Mouse (Mus musculus) neural tube, embryonic 11.5 days (tissue): ENCODE data around the gene Rtkn2. TPM values are rescaled to one million over a fixed set of nuclear protein-coding genes. Genes with fewer than 3 reads are reported as not detected.

ENCODE experiments used
- ATAC-seq: fragments of 200-750 bp; cut with Nextera tagmentation; 2 replicates; pipeline ENCODE4 v1.8.0; 2017; ENCODE audit warnings: moderate number of reproducible peaks, mild to moderate bottlenecking, moderate TSS enrichment, moderate library complexity; ENCODE audit not compliant: insufficient read depth, low FRiP score, low TSS enrichment
- DNase-seq: peaks from one replicate; pipeline ENCODE4 v3.0.0-alpha.2; 2015; ENCODE audit warnings: low spot score
- H3K27ac ChIP-seq: fragments of 300-500 bp; sonication (generic); 2 replicates; pipeline ENCODE4 v1.5.1; 2014; ENCODE audit warnings: low read depth, mild to moderate bottlenecking, low read length
- H3K27me3 ChIP-seq: fragments of 300-500 bp; sonication (generic); 2 replicates; pipeline ENCODE4 v1.6.1; 2014; ENCODE audit warnings: mild to moderate bottlenecking, low read length, mixed read lengths; ENCODE audit not compliant: control insufficient read depth, insufficient read depth
- H3K36me3 ChIP-seq: fragments of 300-500 bp; sonication (generic); 2 replicates; pipeline ENCODE4 v1.6.1; 2014; ENCODE audit warnings: mild to moderate bottlenecking, low read length, moderate library complexity, mixed read lengths; ENCODE audit not compliant: control insufficient read depth, insufficient read depth
- H3K4me1 ChIP-seq: fragments of 300-500 bp; sonication (generic); 2 replicates; pipeline ENCODE4 v1.6.1; 2014; ENCODE audit warnings: low read length, mixed read lengths; ENCODE audit not compliant: control insufficient read depth, insufficient read depth
- H3K4me2 ChIP-seq: fragments of 300-500 bp; sonication (generic); 2 replicates; pipeline ENCODE4 v1.6.1; 2014; ENCODE audit warnings: low read depth, mild to moderate bottlenecking, moderate library complexity
- H3K4me3 ChIP-seq: fragments of 300-500 bp; sonication (generic); 2 replicates; pipeline ENCODE4 v1.5.1; 2014; ENCODE audit warnings: low read depth, low read length
- H3K9ac ChIP-seq: fragments of 300-500 bp; sonication (generic); 2 replicates; pipeline ENCODE4 v1.6.1; 2014; ENCODE audit warnings: mild to moderate bottlenecking, low read length
- H3K9me3 ChIP-seq: fragments of 300-500 bp; sonication (generic); 2 replicates; pipeline ENCODE4 v1.6.1; 2016; ENCODE audit warnings: low read length; ENCODE audit not compliant: control insufficient read depth
- WGBS: fragments of 180-500 bp; shearing (Covaris S2); extraction: QIAGEN DNeasy Blood & Tissue Kit; methylation state at CpG from one replicate; pipeline ENCODE4 v1.1.7; 2014; 5-methylcytosine and 5-hydroxymethylcytosine counted together
- polyA plus RNA-seq: library from polyadenylated mRNA; unstranded; fragments of >200 nt; fragmentation: Nextera tagmentation; extraction: Ambion mirVana; gene quantifications from 2 replicates; pipeline ENCODE4 v1.2.1, GENCODE M21; 2014

Rtkn2 gene
- polyA plus RNA-seq, 1 experiment from 2014 or later: 15.1 TPM

DNA sequence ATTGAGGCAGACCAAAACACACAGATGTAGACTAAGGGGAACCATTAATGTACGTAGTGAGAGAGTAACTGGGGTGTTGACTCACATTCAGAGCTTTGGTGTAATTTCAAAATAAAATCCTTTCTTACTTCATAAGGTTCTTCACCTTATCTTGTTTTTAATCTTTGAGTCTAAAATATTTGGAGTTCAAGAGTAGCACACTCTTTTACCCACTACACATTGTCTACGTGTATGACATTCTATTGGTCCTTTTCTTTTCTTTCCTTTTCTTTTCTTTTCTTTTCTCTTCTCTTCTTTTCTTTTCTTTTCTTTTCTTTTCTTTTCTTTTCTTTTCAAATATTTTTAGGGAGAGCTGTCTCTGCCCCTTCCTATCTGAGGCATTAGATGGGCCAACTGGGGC, 23.4 kb upstream of the Rtkn2 start:
- no peak for DNase-seq
- H3K4me3 ChIP-seq: no peak overlapping the region
- no peak for ATAC-seq
- no peak overlapping the region for H3K9ac ChIP-seq
- H3K27me3 ChIP-seq: no peaks in the 10 kb centered on the region
- H3K36me3 ChIP-seq: no peaks in the 10 kb centered on the region
- H3K4me2 ChIP-seq: no peak overlapping the region
- no peak overlapping the region for H3K27ac ChIP-seq
- no peaks in the 10 kb centered on the region for H3K9me3 ChIP-seq
- H3K4me1 ChIP-seq: no peaks in the 10 kb centered on the region
- WGBS: 89% methylated on average over 2 of the region's 2 CpGs

GRCm38 (mm10) chr10:67959982-67960381, 19.4 kb upstream of the Rtkn2 start:
- no peak overlapping the region for H3K9ac ChIP-seq
- no peak overlapping the region for H3K4me3 ChIP-seq
- no peaks in the 10 kb centered on the region for H3K27me3 ChIP-seq
- no peak for DNase-seq
- no peak for ATAC-seq
- no peaks in the 10 kb centered on the region for H3K36me3 ChIP-seq
- no peak overlapping the region for H3K4me2 ChIP-seq
- no peak overlapping the region for H3K27ac ChIP-seq
- no peaks in the 10 kb centered on the region for H3K4me1 ChIP-seq
- H3K9me3 ChIP-seq: no peaks in the 10 kb centered on the region
- WGBS: 64% methylated on average over 3 of the region's 3 CpGs

- 38% methylated on average over 10 of the region's 10 CpGs for WGBS
- Histone ChIP-seq H3K27ac (no peak overlapping the region), H3K36me3 (no peaks in the 10 kb centered on the region), H3K27me3 (no peaks in the 10 kb centered on the region), H3K4me2 (peak overlapping the region; percentile 22; the same call in 1 of the 2 replicates), H3K9me3 (no peaks in the 10 kb centered on the region), H3K4me1 (0 out of 2 replicates have a peak, but pooled peaks cover 2% of the 10 kb centered on the region), H3K9ac (no peak overlapping the region), H3K4me3 (no peak overlapping the region)
- ATAC-seq: no peak
- DNase-seq: peak; percentile 42
These were observed 16.9 kb upstream of the Rtkn2 start for GRCm38 (mm10) chr10:67962496-67962895.

DNA sequence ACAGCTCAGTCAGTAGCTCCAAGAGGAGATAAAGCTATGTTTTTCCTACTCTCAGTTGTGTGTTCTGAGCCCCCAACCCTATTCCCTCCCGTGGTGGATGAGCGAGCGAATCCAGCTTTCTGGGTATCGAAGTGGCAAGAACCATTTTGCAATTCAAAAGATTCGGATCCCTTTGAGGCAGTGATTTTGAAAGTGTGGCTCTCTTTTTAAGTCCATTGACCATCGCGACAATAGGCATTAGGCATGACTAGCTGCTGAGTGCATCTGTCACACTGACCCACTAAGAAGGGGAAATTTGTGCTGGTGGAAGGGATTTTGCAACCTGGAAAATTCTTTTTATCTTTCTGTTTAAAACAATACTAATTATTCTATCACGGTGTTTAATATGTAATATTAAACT, 15.3 kb upstream of the Rtkn2 start:
- DNase-seq: no peak
- Histone ChIP-seq H3K4me2 (no peak overlapping the region), H3K4me1 (0 out of 2 replicates have a peak, but pooled peaks cover 2% of the 10 kb centered on the region), H3K4me3 (no peak overlapping the region), H3K36me3 (no peaks in the 10 kb centered on the region), H3K9me3 (no peaks in the 10 kb centered on the region), H3K27ac (no peak overlapping the region), H3K27me3 (no peaks in the 10 kb centered on the region), H3K9ac (no peak overlapping the region)
- 43% methylated on average over 8 of the region's 8 CpGs for WGBS
- no peak for ATAC-seq

GRCm38 (mm10) chr10:67965251-67965986, 14.0 kb upstream of the Rtkn2 start:
- H3K4me2 ChIP-seq: no peak overlapping the region
- no peaks in the 10 kb centered on the region for H3K36me3 ChIP-seq
- no peak overlapping the region for H3K9ac ChIP-seq
- no peak overlapping the region for H3K4me3 ChIP-seq
- ATAC-seq (no peak), DNase-seq (no peak)
- no peaks in the 10 kb centered on the region for H3K27me3 ChIP-seq
- 0 out of 2 replicates have a peak overlapping the region, but pooled peaks have one; percentile 34 for H3K27ac ChIP-seq
- WGBS: 83% methylated on average over 4 of the region's 4 CpGs
- no peaks in the 10 kb centered on the region for H3K9me3 ChIP-seq
- 0 out of 2 replicates have a peak, but pooled peaks cover 2% of the 10 kb centered on the region for H3K4me1 ChIP-seq

GRCm38 (mm10) chr10:67966102-67966501, 13.3 kb upstream of the Rtkn2 start:
- Histone ChIP-seq H3K9me3 (no peaks in the 10 kb centered on the region), H3K4me2 (no peak overlapping the region), H3K9ac (0 out of 2 replicates have a peak overlapping the region, but pooled peaks have one; percentile 18), H3K27ac (0 out of 2 replicates have a peak overlapping the region, but pooled peaks have one; percentile 34), H3K4me1 (0 out of 2 replicates have a peak, but pooled peaks cover 2% of the 10 kb centered on the region), H3K36me3 (no peaks in the 10 kb centered on the region), H3K27me3 (no peaks in the 10 kb centered on the region), H3K4me3 (no peak overlapping the region)
- DNase-seq (peak; percentile 25), ATAC-seq (no peak)
- WGBS: 37% methylated on average over 6 of the region's 6 CpGs

DNA sequence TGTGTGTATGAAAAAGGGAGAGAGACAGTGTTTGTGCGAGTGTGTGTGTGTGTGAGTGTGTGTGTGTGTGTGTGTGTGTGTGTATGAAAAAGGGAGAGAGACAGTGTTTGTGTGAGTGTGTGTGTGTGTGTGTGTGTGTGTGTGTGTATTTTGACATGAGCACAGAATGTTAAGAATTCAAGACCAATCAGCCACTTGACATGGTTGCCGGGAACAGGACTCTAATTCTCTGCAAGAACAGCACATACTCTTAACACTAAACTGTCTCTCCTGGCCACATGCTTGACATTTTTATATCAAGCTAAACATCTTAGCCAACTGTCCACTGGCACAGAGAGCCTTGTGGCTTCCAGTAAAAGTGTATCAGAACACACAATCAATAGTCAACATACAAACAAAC, 12.4 kb upstream of the Rtkn2 start:
- no peaks in the 10 kb centered on the region for H3K27me3 ChIP-seq
- H3K27ac ChIP-seq: no peak overlapping the region
- no peaks in the 10 kb centered on the region for H3K36me3 ChIP-seq
- H3K4me2 ChIP-seq: no peak overlapping the region
- H3K4me1 ChIP-seq: 0 out of 2 replicates have a peak, but pooled peaks cover 2% of the 10 kb centered on the region
- DNase-seq (no peak), ATAC-seq (no peak)
- 89% methylated on average over 2 of the region's 2 CpGs for WGBS
- no peak overlapping the region for H3K4me3 ChIP-seq
- no peaks in the 10 kb centered on the region for H3K9me3 ChIP-seq
- no peak overlapping the region for H3K9ac ChIP-seq

- Histone ChIP-seq H3K4me1 (no peaks in the 10 kb centered on the region), H3K4me2 (no peak overlapping the region), H3K36me3 (no peaks in the 10 kb centered on the region), H3K27me3 (no peaks in the 10 kb centered on the region), H3K9me3 (no peaks in the 10 kb centered on the region), H3K4me3 (no peak overlapping the region), H3K27ac (no peak overlapping the region), H3K9ac (no peak overlapping the region)
- DNase-seq: peak; percentile 33
- ATAC-seq: no peak
- 51% methylated on average over 11 of the region's 11 CpGs for WGBS
These were observed 8.1 kb upstream of the Rtkn2 start for GRCm38 (mm10) chr10:67971166-67971796.

DNA sequence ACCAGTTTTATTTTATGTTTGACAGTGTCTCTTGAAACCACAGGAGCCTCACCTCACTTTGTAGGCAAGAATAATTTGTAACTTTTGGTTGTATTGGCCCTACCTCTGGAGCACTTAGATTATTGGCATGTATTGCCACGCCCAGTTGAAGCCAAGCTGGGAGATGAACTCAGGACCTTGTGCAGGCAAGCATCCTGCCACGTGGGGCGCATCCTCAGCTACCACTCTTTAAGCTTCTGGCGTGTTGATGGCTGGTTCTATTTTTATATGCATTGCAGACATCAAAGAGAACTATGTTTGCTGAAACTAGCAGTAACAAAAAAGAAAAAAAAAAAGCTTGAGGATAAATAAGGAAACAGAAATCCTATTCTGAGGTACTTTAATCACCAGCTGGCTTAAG, 2.1 kb upstream of the Rtkn2 start:
- no peak for ATAC-seq
- no peaks in the 10 kb centered on the region for H3K36me3 ChIP-seq
- no peaks in the 10 kb centered on the region for H3K4me1 ChIP-seq
- no peak overlapping the region for H3K9ac ChIP-seq
- no peak overlapping the region for H3K4me2 ChIP-seq
- H3K4me3 ChIP-seq: no peak overlapping the region
- no peaks in the 10 kb centered on the region for H3K9me3 ChIP-seq
- whole genome bisulfite sequencing: 68% methylated on average over 4 of the region's 4 CpGs
- no peak for DNase-seq
- H3K27ac ChIP-seq: no peak overlapping the region
- no peaks in the 10 kb centered on the region for H3K27me3 ChIP-seq
